Mouse (Mus musculus) forebrain, embryonic 16.5 days (tissue): Measurements from ENCODE around the gene Cpxm1. TPM values are rescaled to one million over a fixed set of nuclear protein-coding genes. Genes with fewer than 3 reads are reported as not detected.
"Not testable (repeated sequence)": the region's sequence is repeated elsewhere in the genome, so short reads cannot be mapped to it uniquely, and the experiment has no call there.

ENCODE experiments used
- ATAC-seq: fragments of 200-750 bp; cut with Nextera tagmentation; 2 replicates; pipeline ENCODE4 v1.8.0; 2017; ENCODE audit warnings: mild to moderate bottlenecking, moderate library complexity
- H3K27ac ChIP-seq: fragments of 300-500 bp; sonication (generic); 2 replicates; pipeline ENCODE4 v1.5.1; 2014; ENCODE audit warnings: low read length, control low read depth
- H3K27me3 ChIP-seq: fragments of 300-500 bp; sonication (generic); replicated peaks from 2 replicates; pipeline ENCODE4 v1.6.1; 2014; ENCODE audit warnings: low read length; ENCODE audit not compliant: control insufficient read depth, insufficient read depth
- H3K36me3 ChIP-seq: fragments of 300-500 bp; sonication (generic); 2 replicates; pipeline ENCODE4 v1.6.1; 2014; ENCODE audit not compliant: control insufficient read depth, insufficient read depth
- H3K4me1 ChIP-seq: fragments of 300-500 bp; sonication (generic); replicated peaks from 2 replicates; pipeline ENCODE4 v1.6.1; 2014; ENCODE audit warnings: low read length; ENCODE audit not compliant: control insufficient read depth, insufficient read depth
- H3K4me2 ChIP-seq: fragments of 300-500 bp; sonication (generic); 2 replicates; pipeline ENCODE4 v1.6.1; 2014; ENCODE audit warnings: mild to moderate bottlenecking, low read length, control low read depth
- H3K4me3 ChIP-seq: fragments of 300-500 bp; sonication (generic); replicated peaks from 2 replicates; pipeline ENCODE4 v1.5.1; 2014; ENCODE audit warnings: mild to moderate bottlenecking, low read length, control low read depth
- H3K9ac ChIP-seq: fragments of 300-500 bp; sonication (generic); replicated peaks from 2 replicates; pipeline ENCODE4 v1.6.1; 2014; ENCODE audit warnings: low read depth, low read length, control low read depth
- H3K9me3 ChIP-seq: fragments of 300-500 bp; sonication (generic); 2 replicates; pipeline ENCODE4 v1.6.1; 2016; ENCODE audit warnings: low read length; ENCODE audit not compliant: control insufficient read depth
- WGBS: fragments of 180-500 bp; shearing (Covaris S2); extraction: QIAGEN DNeasy Blood & Tissue Kit; methylation state at CpG from one replicate; pipeline ENCODE4 v1.1.7; 2014; 5-methylcytosine and 5-hydroxymethylcytosine counted together
- polyA plus RNA-seq: library from polyadenylated mRNA; unstranded; fragments of >200 nt; fragmentation: Nextera tagmentation; extraction: Ambion mirVana; gene quantifications from 2 replicates; pipeline ENCODE4 v1.2.1, GENCODE M21; 2015

Cpxm1 gene
- polyA plus RNA-seq, 1 experiment from 2014 or later = 18.1 TPM

- Histone ChIP-seq H3K9me3 (no peaks in the 10 kb centered on the region), H3K4me1 (no peaks in the 10 kb centered on the region), H3K27ac (no peak overlapping the region), H3K4me3 (no peak overlapping the region), H3K36me3 (no peaks in the 10 kb centered on the region), H3K9ac (no peak overlapping the region), H3K27me3 (no peaks in the 10 kb centered on the region), H3K4me2 (no peak overlapping the region)
- ATAC-seq = no peak
- WGBS = 86% methylated on average over 1 of the region's 1 CpGs
Measured at GRCm38 (mm10) chr2:130386212-130386611, 11.2 kb downstream of the Cpxm1 start.

GRCm38 (mm10) chr2:130383895-130384294 is 13.5 kb downstream of the Cpxm1 start:
- no peaks in the 10 kb centered on the region for H3K27me3 ChIP-seq
- no peak overlapping the region for H3K4me3 ChIP-seq
- 61% methylated on average over 6 of the region's 6 CpGs for WGBS
- H3K9ac ChIP-seq = no peak overlapping the region
- no peak overlapping the region for H3K4me2 ChIP-seq
- no peaks in the 10 kb centered on the region for H3K36me3 ChIP-seq
- no peak for ATAC-seq
- no peaks in the 10 kb centered on the region for H3K4me1 ChIP-seq
- no peaks in the 10 kb centered on the region for H3K9me3 ChIP-seq
- no peak overlapping the region for H3K27ac ChIP-seq

DNA sequence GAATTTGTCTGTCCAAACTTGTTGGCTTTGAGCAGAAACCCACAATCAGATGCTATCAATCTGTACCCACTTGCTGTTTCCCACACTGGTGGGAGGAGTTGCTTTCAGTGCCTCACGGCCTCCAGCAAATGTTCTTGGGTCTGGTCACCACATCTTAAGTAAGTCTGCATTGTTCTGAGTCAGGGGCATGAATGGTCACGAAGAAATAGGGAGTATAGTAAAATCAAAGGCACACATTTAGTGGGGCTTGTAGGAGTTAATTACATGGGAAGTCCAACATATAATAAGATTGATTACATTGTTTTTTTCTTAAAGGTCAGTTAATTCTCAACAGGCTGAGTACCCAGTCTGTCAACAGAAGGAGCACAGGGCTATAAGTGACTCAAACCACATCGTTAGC is 14.2 kb downstream of the Cpxm1 start:
- H3K4me1 ChIP-seq = no peaks in the 10 kb centered on the region
- no peak overlapping the region for H3K27ac ChIP-seq
- no peaks in the 10 kb centered on the region for H3K27me3 ChIP-seq
- no peaks in the 10 kb centered on the region for H3K36me3 ChIP-seq
- H3K9ac ChIP-seq = no peak overlapping the region
- ATAC-seq = no peak
- WGBS = 26% methylated on average over 3 of the region's 3 CpGs
- H3K4me3 ChIP-seq = no peak overlapping the region
- H3K4me2 ChIP-seq = no peak overlapping the region
- H3K9me3 ChIP-seq = no peaks in the 10 kb centered on the region

DNA sequence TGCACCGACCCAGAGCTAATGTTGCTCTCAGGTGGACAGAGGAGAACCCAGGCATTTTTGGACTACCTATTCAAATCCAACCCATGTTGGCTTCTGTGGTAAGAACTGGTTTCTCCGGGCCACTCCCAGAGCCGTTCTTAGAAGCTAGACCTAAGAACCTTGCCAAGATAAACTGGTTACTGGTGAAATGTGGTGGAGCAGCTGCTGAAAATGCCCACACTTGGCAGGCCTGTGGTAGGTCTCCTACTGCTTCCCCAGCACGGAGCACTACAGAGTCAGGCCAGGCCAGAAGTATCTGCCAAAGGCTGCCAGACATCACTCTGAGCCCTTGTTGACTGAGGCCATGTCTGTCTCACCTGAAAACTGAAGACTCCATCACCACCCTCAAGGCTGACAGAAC is 22.4 kb downstream of the Cpxm1 start:
- WGBS = 82% methylated on average over 4 of the region's 4 CpGs
- no peak overlapping the region for H3K27ac ChIP-seq
- H3K36me3 ChIP-seq = no peaks in the 10 kb centered on the region
- no peak overlapping the region for H3K4me2 ChIP-seq
- ATAC-seq = no peak
- no peaks in the 10 kb centered on the region for H3K9me3 ChIP-seq
- H3K9ac ChIP-seq = no peak overlapping the region
- H3K27me3 ChIP-seq = no peaks in the 10 kb centered on the region
- no peaks in the 10 kb centered on the region for H3K4me1 ChIP-seq
- H3K4me3 ChIP-seq = no peak overlapping the region

DNA sequence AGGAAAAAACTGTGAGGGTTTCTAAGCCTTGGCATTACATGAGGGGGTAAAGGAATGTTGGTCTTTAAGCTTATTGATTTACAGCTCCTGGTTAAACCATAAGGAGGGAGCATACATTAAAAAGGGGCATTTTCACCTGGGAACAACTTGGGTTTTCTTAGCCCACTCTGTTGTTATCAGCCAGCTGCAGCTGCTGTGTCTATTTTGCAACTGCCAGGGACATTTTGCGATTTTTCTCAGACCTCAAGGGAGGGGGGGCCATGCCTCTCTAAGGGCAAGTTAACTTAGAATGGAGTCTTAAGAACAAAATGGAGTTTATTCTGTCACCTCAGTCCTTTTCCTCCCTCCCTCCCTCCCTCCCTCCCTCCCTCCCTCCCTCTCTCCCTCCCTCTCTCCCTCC is 24.3 kb downstream of the Cpxm1 start:
- ATAC-seq, H3K36me3 ChIP-seq, H3K9me3 ChIP-seq, H3K4me2 ChIP-seq, H3K4me1 ChIP-seq, H3K4me3 ChIP-seq, H3K9ac ChIP-seq, H3K27ac ChIP-seq, H3K27me3 ChIP-seq: not testable (repeated sequence)
- 57% methylated on average over 1 of the region's 1 CpGs for WGBS

GRCm38 (mm10) chr2:130367386-130367785 is 30.0 kb downstream of the Cpxm1 start:
- no peak for ATAC-seq
- Histone ChIP-seq H3K4me3 (no peak overlapping the region), H3K36me3 (no peaks in the 10 kb centered on the region), H3K4me1 (peaks cover 8% of the 10 kb centered on the region), H3K4me2 (no peak overlapping the region), H3K27ac (no peak overlapping the region), H3K9ac (no peak overlapping the region), H3K27me3 (no peaks in the 10 kb centered on the region; the same call in none of the 2 replicates), H3K9me3 (no peaks in the 10 kb centered on the region)
- WGBS = 70% methylated on average over 4 of the region's 4 CpGs

DNA sequence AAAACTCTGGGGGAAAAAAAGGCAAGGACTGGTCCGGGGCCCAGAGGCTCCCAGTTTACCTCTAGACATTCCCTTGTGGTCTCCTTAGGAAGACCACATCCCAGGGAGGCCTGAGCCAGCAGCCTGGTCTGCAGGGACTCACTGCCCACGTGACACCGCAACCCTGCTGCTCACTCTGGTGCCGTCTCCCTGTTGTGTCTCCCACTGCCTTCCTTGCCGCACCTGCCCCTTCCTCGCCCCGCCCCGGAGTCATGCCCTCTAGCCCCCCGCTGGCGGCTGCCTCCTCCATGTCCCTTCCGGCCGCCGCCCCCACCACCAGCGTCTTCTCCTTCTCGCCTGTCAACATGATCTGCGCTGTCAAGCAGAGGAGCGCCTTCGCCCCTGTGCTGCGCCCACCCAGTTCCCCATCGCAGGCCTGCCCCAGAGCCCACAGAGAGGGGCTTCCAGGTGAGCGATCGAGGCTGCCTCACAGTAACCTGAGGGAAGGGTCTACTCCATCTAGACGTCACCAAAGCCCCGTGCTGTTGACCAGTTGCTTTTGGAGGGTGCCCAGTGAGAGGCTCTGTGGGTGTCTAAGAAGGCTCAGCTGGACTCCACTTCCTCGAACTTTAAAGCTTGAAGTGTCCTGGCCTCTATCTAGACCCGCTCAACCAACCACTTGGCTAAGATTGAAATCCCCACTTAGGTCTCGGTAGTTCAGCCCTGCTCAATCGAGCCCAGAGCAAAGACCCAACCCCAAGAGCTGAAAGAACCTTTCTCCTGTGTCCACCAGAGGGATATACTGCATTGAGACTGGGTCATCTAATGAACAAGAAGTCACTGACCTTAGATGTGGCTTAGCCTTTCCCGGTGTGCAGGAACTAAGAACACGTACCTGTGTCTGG is 31.9 kb downstream of the Cpxm1 start:
- H3K27ac ChIP-seq = no peak overlapping the region
- peaks cover 15% of the 10 kb centered on the region for H3K27me3 ChIP-seq
- peak overlapping the region; percentile 15 for H3K4me3 ChIP-seq
- peaks cover 13% of the 10 kb centered on the region for H3K4me1 ChIP-seq
- H3K36me3 ChIP-seq = no peaks in the 10 kb centered on the region
- 11% methylated on average over 29 of the region's 30 CpGs for WGBS
- H3K4me2 ChIP-seq = peak overlapping the region; percentile 36
- H3K9ac ChIP-seq = peak overlapping the region; percentile 27; the same call in 1 of the 2 replicates
- ATAC-seq = no peak
- no peaks in the 10 kb centered on the region for H3K9me3 ChIP-seq

- Histone ChIP-seq H3K4me2 (no peak overlapping the region), H3K9me3 (no peaks in the 10 kb centered on the region), H3K36me3 (no peaks in the 10 kb centered on the region), H3K27me3 (peaks cover 18% of the 10 kb centered on the region), H3K9ac (no peak overlapping the region), H3K4me1 (peaks cover 20% of the 10 kb centered on the region), H3K4me3 (no peak overlapping the region), H3K27ac (no peak overlapping the region)
- ATAC-seq = peak; percentile 65
- 4% methylated on average over 14 of the region's 14 CpGs for WGBS
Measured at GRCm38 (mm10) chr2:130362511-130363026, 34.8 kb downstream of the Cpxm1 start.

DNA sequence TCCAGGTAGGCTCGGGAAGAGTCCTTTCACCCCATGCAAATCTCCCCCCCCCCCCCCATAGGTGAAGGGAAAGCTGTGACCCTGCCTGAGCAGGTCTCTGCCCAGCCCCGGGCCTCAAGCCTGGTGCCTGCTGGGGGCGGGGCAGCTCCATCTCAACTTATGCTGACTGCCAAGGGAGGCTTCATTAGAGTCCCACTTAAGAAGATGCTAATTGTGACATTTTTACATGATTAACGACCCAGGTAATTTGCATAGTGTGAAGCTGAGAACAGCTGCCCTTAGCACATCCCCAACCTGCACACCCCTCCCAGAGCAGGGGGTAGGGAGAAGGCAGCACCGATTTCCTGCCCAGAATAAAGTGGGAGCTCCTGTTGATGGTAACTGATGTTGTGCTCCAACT is 38.5 kb downstream of the Cpxm1 start:
- H3K27me3 ChIP-seq = peaks cover 18% of the 10 kb centered on the region
- 8% methylated on average over 5 of the region's 5 CpGs for WGBS
- H3K36me3 ChIP-seq = no peaks in the 10 kb centered on the region
- no peak overlapping the region for H3K9ac ChIP-seq
- no peak overlapping the region for H3K27ac ChIP-seq
- no peak overlapping the region for H3K4me2 ChIP-seq
- peak; percentile 73 for ATAC-seq
- no peaks in the 10 kb centered on the region for H3K9me3 ChIP-seq
- H3K4me3 ChIP-seq = no peak overlapping the region
- H3K4me1 ChIP-seq = peaks cover 17% of the 10 kb centered on the region
